Mouse (Mus musculus): ENCODE measurements around the gene Plpp3.

Plpp3 gene

DNA sequence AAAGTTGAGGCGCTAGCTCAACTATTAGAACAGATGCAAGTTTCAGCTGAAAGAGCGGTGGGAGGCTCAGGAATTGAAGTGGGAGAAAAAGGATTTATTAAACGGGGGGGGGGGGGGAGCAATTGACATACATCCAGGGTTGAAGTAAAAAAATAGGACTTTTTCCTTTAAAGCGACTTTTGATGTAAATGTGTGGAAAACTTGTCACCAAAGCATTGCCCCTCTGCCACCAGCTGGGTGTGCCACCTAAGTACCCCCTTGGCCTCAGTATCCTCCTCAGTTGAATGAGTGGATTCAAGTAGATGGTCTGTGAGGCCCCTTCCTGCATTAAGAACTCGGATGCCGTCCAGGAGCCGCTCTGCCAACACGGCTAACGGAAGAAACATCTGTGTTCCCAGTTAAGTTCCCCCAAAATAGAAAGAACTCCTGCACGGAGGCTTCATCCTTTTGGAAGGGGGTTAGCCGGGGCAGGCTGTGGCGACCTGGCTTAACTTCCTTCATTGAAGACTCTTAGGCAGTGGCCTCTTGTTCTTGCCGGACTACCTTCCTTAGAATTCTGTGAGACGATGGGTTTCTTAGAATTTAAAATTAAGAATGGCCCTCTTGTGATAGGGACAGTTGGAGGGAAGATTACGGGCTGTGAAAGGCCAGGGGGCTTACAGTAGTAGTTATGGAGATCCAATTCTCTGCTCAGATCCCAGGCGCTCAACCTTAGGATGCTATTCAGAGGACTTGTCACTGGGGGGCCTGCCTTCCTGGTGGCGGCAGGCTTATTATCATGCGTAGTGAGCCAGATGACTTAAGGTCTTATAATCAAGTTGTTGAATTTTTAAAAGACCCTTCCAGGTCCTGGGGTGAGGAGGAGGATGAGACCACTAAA lies 1.7 kb downstream of the Plpp3 start:
- DNase-seq (ENCODE audit: low spot score), result no peak

DNA sequence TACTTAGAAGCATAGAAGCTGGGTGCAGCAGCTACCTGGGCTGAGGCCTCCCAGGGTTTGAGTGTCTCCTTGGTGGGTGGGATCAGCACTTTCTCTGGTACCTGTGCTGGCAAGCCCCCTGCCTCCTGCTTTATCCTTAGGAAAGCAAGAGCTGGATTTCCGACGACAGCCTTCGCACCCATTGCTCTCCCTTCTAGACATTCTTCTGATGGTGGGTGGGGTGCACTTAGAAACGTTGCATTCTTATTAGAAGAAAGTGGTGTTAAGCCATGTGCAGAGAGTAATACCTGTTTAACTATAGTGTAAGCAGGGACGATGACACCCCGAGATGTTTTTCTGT lies 2.4 kb downstream of the Plpp3 start:
- DNase-seq (ENCODE audit: low spot score), result no peak

DNA sequence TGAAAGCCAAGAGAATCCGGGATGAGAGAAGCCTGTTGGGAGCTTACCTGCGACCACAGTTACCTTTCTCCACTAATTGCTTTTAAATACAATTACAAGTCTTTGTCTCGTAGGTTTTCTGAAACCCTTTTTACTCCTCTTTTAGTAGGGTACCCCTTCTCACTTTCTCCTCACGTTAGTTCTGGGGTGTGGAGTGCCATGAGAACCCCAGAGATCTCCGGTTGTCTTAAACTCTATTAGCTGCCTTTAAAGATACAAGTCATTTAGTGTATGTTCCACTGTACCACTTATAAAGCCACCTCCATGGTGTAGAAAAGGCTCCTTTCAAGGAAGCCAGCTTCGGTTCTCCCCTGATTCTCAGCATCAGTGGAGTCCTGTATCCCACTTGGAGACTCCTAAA lies 3.3 kb downstream of the Plpp3 start:
- no peak for DNase-seq (ENCODE audit: low spot score)

DNA sequence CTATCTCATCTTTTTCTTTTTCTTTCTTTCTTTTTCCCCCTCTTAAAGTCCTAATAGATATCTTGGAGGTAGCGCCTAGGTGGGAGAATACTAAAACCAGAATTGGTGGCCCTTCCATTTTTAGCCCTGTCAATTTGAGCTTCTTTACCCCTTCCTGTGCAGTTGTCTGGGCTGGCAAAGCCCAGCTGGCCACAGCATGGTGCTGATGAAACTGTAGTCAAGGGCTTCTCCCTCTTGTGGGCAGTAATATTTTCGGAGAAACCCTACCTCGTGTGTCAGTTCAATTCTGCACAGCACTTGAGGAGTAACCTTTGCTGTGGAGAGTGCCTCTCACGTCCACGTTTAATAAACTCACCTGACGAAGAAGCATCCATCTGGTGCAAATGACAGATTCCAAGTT lies 4.9 kb downstream of the Plpp3 start:
- no peak for DNase-seq (ENCODE audit: low spot score)

DNA sequence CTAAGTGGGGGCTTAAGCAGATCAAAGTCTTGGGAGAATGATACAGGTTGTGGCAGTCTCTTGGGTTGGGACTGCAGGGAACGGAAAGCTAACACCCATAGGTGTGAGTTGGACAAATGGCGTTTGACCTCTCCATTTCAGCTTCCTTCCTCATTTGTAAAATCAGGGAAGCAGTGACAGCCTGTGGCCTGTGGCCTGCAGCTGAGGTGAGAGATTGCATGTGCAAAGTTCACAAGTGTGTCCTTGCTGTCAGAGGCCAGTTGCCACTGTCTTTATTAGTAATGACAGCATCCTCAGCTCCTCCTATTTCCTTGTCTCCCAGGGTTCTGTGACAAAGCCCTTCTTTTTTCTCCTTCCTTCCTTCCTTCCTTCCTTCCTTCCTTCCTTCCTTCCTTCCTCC lies 5.5 kb downstream of the Plpp3 start:
- DNase-seq (ENCODE audit: low spot score), result no peak

DNA sequence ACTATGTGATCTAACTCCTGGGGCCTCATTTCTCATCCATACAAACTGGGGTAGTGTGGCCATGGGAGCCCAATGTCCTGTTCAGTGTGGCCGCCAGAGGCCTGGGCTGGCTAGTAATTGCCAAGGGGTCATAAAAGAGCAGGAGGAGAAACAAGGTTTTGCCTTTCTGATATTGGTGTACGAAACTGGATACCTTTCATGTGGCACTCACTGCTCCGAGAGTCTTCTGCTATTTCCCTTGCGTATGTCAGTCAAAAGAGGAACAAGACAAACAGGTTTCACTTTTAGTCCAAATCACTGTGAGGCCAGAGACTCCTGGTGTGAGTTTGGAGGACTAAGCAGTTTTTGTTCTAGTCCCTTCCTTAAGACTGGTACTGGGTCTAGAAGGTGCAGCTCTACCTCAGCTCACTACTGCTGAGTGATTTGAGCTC lies 6.8 kb downstream of the Plpp3 start:
- no peak for DNase-seq (ENCODE audit: low spot score)

DNA sequence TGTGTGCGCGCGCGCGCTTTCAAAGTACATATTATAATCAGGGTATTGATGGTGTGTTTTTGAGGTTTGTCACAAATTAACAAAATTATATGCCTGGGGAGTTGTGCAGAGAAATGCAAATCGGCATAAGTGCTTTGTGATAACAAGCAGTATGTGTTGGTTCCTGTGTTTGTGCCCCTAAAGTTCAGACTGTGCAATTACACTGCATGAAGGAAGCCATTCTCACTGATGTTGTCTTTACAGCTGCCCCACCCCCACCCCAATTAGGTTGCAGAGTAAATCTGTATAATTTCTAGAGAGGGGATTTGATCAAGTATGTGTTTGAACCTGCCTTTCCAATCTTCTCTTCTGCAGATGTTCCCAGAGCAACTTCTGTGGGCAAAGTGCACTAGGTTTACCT lies 7.8 kb downstream of the Plpp3 start:
- DNase-seq (ENCODE audit: low spot score), result no peak

DNA sequence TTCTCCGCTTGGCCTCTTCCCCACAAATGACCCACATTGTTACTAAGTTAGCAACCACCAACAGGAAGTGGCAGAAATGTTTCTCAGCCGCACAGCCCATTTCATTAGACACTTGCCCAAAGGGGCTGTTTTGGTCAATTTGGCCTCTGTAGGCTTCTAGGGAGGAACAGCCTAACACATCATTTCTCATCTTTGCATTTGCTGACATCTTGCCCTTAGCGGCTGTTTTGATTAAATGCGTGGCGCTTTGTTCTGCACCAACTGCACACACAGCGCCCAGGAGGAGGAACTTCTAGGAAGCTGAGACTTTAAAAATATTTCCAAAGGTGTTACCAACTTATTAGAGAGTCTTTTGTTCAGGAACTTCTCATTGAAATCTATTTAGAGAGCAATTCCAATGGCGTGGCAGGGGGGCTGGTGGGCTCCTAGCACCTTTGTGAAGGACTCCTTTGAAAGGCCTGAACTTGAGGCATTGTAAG lies 12.0 kb downstream of the Plpp3 start:
- DNase-seq (ENCODE audit: low spot score), result no peak

DNA sequence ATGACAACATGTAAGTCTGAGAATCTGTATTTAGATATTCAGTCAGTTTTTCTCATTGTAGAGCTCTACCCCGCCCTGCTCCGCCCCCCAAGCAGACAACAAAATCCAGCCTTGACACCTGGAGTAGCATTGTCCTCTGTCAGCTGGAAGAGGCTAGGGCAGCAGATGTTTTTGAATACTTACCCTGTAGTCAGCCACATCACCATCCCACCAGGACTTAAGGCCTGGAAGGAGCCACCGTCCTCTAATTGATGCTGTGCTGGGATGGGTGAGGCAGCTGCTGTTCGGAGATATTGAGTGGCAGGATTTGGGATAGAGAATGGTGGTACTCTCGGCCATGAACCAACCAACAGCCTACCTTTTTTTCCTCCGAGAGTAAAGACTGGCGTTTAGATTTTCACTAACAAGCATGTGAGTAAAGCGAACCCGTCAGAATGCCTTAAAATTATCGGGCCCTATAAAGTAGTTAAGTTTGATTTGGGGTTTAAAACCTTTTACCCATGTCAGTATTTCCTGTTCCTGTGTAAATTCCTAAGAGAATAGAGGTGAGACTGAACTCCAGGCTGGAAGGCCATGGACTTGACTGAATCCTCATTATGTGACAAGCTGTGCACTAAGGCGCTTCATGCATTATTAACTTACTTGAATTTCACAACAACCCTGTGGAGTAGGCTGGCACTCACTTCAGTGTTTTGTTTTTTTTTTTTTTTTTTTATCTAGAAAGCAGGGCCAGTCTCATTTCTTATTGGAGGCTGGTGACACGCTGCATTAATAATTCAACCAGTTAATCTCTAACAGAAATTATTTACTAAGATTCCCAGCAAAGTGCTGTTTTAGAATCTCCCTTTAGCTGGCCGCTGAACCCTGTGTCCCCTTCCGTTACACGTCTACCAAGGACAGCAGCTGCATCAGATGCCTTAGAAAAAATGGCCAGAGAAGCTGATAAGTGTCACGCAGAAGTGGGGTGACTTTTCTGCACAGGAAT lies 13.0 kb downstream of the Plpp3 start:
- no peak for DNase-seq (ENCODE audit: low spot score)

DNA sequence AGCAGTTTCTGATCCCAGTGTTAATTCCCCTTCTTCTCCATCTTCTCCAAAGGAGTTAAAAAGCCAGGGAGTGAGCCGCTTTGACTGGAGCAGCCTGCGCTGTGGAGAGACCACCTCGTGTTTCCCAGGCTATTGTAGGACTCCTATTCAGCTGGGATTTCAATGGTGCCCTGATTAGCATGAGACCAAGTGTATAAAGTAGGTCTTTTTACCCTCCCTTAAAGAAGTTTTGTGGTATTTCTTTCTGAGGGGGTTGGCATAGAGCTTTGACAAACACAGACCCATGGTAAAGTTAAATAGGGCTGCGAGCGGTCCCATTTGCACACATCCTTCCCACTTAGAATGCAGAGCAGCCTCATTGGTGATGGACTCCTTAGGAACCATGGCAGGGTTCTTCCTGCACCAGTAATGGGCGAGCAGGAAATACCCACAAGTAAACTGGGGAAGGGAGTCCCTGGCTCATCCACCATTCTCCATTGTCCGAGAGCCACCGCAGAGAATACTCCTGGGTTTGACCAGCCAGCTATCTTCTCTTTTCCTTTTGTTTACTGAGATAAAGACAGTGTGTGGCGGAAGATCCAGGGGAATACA lies 13.8 kb downstream of the Plpp3 start:
- DNase-seq (ENCODE audit: low spot score), result no peak

DNA sequence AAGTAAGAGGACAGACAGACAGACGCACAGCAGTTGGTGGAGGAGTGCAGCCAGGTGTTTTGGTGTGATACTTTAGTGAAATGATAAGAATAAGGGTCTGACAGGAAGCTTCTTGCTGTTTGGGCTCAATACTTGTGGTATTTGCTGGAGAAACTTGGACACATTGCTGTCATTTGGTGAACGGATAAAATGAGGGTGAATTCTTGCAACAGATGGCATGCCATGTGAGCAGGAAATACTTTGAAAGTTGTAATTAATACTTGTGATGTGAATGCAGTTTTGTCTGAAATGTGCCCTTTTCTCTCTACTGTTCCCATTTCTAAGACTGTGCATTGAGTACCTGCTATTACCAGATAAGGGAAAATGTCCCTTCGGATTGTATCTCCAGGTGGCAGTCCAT lies 14.3 kb downstream of the Plpp3 start:
- no peak for DNase-seq (ENCODE audit: low spot score)

DNA sequence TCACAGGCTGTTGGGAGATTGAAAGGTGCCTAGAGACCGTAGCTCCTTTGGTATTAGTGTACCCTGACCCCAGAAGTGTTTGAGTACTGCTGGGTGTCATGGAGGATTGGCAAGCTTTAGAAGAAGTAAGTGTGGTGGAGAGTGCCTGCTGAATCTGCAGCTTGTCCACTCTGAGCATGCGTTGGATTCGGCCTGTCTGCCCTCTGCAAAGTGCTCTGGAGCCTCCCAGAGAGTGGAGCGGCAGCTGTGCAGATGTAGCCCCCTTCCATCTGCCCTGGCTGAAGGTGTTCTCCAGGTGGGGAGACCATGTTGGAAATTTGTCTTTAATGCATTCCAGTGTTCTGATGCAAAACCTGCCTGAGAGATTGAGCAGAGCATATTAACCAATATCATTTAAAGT lies 17.6 kb downstream of the Plpp3 start:
- DNase-seq (ENCODE audit: low spot score), result no peak

DNA sequence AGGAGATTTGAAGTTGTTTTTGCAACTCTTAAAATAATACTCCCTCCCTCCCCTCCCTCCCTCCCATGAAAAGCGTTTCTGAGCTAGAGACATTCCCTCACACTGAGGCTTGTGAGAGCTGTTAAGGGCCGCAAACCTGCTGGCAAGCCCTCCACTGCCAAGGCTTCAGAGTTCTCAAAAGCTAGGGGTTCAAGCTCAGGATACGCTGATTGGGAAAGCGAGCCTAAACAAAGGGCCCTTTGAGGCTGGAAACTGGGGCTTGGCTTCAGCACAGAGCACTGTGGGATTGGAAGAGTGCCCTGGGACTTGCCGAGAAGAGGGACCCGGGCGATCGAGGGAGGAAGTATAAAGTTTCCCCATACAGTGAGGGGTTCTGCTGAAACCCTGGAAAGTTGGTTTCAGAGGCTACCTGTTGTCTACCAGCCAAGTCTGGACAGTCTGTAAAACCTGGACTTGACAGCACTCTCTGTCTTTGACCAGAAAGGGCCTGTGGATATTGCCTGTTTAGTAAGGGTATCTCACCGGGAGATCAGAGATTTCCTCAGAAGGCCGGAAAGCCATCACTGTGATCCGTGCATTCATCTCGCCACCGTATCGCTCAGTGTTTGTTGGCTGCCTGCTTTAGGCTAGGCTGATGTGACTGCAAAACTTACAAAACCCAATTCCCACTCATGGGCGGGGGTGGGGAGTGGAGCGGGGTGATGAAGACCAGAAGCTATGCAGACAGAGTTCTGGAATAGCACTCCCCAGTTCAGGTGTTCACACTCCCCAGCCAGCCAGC lies 18.3 kb downstream of the Plpp3 start:
- no peak for DNase-seq (ENCODE audit: low spot score)

DNA sequence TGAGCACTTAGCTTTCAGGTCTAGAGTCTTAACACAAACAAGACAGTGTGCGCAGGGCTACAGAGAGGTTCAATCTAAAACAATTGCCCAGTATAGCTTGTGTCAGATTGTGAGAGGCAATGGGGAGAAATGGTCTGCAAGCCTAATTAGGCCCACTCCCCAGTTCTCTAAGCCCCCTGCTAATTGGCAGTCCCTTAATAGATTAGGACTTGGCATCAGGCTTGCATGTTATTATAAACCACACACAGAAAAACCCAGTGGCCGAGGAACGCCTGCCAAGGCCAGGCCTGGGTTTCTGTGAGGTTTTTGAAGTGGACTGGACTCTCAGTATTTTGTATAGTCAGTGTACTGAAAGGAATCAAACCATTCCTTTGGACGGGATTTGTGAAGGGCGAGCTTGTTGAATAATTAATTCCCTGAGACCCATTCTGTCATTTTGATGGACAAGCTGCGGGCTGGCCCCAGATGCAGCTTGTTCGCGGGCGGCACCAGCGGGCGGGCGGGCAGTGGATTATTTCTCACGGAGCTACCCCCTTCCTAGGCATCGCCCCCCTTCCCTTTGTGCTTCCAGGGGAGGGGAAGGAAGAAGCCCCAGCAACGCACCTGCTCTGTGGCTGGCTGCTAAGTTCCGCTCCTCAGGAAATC lies 24.0 kb downstream of the Plpp3 start:
- no peak for DNase-seq (ENCODE audit: low spot score)

DNA sequence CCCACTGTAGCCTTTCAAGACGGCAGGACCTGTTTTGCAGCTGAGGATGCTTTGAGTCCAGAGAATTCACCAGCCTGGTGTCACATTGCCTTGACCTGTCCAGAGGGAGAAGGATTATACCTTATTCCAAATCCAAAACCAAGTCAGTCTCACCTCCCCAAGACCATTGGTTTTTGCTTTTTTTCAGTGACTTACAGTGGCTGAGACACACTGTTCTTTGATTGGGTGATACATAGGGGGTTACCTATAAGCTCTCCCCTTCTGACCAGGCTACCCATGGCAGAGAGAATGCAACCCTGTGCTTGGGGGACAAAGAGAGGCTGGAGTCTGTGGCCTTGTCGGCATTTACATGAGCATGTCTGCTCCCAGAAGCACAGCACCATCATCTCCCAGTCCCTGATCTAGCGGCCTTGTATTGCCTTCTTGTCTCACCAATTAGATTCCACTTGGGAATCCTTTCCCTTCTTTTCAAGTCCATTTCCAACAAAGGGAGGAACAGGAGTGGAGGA lies 24.6 kb downstream of the Plpp3 start:
- DNase-seq (ENCODE audit: low spot score), result no peak

DNA sequence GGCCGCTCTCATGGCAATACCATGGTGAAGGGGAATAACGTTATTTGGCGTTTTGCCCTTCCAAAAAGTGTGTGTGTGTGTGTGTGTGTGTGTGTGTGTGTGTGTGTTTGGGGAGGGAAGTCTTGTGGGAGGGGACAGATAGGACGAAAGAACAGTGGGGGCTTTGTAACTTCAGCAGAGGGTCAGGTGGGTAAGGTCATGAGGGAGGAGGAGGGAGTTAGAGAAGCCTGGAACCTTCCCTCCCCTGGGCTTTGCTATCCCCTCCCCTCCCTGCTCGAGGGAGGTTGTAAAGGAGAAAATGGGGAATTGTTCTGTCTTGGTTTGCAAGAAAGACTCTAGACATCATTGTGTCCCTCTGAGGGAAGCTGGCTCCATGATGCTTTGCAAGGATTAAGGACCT lies 25.1 kb downstream of the Plpp3 start:
- no peak for DNase-seq (ENCODE audit: low spot score)

DNA sequence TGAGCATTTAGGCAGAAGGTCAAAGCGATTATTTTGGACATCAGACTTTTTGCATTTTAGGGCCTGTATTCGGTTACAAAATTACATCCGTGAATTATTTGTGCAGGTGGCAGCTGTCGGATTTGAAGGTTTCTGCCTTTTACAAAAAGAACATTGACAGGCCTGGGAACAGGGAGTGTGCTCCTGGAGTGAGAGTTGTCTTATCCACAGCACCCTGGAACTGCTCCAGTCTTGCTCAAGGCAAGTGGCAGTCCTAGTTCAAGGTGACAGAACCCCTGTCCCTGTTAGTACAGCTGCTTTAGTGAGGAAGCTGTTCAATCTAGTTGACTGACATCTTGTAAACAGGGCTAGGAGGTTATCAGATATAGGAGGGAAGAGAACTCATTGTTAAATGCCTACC lies 27.3 kb downstream of the Plpp3 start:
- DNase-seq (ENCODE audit: low spot score), result no peak

DNA sequence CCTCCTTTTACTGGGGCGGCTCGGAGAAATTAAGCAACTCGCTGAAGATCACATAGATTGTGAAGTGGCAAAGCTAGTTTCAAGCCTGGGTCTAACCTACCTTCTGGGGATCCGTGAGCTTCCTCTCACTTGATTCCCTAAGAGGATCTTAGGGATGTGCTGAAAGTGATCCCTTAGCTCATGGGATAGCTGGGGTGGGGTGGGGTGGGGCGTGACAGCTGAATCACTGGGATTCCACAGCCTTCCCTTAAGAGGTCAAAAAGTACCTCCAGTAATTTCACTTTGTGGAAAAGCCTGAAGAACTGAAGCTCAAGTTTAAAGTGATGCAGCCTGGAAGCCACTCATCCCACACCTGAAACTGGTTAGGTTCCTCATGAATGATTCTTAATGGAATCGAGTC lies 27.8 kb downstream of the Plpp3 start:
- no peak for DNase-seq (ENCODE audit: low spot score)

DNA sequence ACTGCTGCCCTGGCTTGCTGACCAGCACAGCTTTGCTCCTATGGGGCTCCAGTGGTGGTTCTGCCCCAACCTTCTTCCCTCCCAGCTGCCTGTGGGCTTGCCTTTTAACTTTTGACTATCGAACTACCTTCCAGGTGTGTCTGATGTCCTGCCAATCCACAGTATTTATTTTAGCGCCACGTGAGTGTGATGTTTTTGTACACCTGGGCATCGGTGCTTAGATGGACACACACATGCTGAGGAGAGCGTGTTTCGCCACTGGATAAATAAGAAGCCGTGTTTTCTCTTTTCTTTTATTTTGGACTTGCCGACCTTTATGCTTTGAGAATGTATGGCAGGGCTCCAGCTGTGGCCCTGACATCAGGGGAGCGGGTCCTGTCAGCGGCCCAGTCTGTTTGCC lies 29.5 kb downstream of the Plpp3 start:
- DNase-seq (ENCODE audit: low spot score), result no peak

DNA sequence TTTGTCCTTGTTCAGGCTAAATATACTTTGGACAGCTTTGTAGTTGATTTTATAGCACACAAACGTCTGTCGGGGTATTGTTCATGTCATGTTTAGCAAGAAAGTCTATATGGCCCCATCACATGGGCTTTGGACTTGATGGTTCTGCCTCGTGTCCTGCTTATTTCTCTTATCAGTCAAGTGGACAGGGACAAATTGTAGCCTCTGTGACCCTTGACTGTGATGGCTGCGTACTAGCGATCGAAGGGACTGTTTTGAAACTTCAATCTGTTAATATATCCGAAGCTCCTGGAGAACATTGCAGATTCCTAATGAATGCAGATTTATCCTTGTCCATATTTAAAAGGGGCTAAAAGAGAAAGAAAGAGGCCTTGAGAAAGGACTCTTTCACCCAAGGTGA lies 30.7 kb downstream of the Plpp3 start:
- DNase-seq (ENCODE audit: low spot score), result no peak

DNA sequence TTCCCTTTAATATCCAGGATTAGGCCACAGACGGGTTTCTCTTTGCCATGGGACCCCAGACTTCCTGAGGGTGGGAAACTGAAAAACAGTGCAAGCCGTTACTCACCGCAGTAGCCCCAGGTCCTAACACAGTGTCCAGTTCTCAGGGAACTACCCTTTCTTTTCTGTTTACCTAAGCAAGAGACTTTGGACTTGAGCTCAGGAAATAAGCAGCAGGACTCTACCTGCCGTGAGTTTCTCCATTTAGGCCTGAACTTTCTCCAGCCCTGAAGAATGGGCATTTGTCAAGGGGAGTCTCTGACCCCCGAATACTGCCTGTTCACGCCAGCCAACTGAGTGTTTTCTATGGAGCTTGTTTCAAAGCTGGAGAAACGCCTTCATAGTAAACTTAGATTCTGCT lies 31.7 kb downstream of the Plpp3 start:
- no peak for DNase-seq (ENCODE audit: low spot score)

Measured in spleen, adult 12 weeks (tissue).